Mouse (Mus musculus) embryonic facial prominence, embryonic 10.5 days (tissue): ENCODE results near the gene Poldip3. TPM values are rescaled to one million over a fixed set of nuclear protein-coding genes. Genes with fewer than 3 reads are reported as not detected.

Experiments used
- DNase-seq: peaks from one replicate; pipeline ENCODE4 v3.0.0-alpha.2; 2017; ENCODE audit warnings: low spot score
- H3K27ac ChIP-seq: fragments of 300-500 bp; sonication (generic); replicated peaks from 2 replicates; pipeline ENCODE4 v1.5.1; 2016; ENCODE audit warnings: mild to moderate bottlenecking
- H3K27me3 ChIP-seq: fragments of 300-500 bp; sonication (generic); replicated peaks from 2 replicates; pipeline ENCODE4 v1.6.1; 2016; ENCODE audit warnings: low read depth, mild to moderate bottlenecking; ENCODE audit not compliant: poor library complexity, severe bottlenecking
- H3K36me3 ChIP-seq: fragments of 300-500 bp; sonication (generic); replicated peaks from 2 replicates; pipeline ENCODE4 v1.6.1; 2016; ENCODE audit warnings: mild to moderate bottlenecking, moderate library complexity
- H3K4me1 ChIP-seq: fragments of 300-500 bp; sonication (generic); 2 replicates; pipeline ENCODE4 v1.6.1; 2016
- H3K4me3 ChIP-seq: fragments of 300-500 bp; sonication (generic); 2 replicates; pipeline ENCODE4 v1.5.1; 2016; ENCODE audit warnings: mild to moderate bottlenecking, moderate library complexity
- H3K9me3 ChIP-seq: fragments of 300-500 bp; sonication (generic); 2 replicates; pipeline ENCODE4 v1.6.1; 2016; ENCODE audit warnings: mild to moderate bottlenecking
- WGBS: fragments of 180-500 bp; shearing (Covaris S2); methylation state at CpG from one replicate; pipeline ENCODE4 v1.1.7; 2016; 5-methylcytosine and 5-hydroxymethylcytosine counted together
- polyA plus RNA-seq: library from polyadenylated mRNA; unstranded; fragments of >200 nt; fragmentation: Nextera tagmentation; extraction: Ambion mirVana; gene quantifications from 2 replicates; pipeline ENCODE4 v1.2.1, GENCODE M21; 2016

Poldip3 gene
- polyA plus RNA-seq, 1 experiment from 2014 or later = 182 TPM

DNA sequence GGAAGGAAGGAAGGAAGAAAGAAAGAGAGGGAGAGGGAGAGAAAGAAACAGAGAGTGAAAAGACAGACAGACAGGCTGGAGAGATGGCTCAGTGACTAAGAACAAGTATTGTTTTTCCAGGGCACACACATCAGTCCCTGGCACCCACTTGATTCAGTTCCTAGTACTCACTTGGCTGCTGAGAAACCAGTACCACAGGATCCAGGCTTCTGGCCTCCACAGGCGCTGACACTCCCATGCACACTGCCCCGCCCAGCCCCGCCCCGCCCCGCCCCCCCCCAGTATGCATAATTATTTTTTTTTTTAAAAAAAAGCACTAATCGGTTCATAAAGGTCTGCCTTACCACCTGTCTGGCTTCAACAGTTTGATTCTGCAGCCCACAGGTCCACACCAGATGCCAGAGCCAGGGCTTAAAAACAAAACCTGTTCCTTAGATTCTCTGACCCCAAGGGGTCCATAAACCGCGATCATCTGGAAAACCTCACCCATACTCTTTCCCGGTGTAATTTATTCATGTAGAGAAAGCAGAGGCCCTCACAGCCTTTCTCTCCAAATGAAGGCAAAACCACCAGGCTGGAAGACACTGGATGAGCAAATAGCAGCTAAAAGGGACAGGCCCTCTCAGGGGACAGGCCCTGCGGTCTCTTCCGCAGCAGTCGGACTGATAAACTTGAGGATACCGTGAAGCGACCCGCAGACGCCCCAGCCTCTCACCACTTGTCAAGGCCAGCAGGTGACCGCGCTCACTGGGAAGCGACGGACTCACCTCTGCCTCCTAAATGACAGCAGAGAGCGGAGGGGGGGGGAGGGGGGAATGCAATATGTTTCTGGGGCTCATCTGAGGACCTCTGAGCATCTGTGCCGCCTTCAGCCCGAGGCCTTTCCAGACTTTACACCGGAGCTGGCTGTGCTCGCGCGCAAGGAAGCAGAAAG is 60.4 kb downstream of the Poldip3 start:
- Histone ChIP-seq H3K27me3 (peaks cover 53% of the 10 kb centered on the region), H3K27ac (no peak overlapping the region), H3K4me1 (peaks cover 34% of the 10 kb centered on the region), H3K36me3 (no peaks in the 10 kb centered on the region), H3K4me3 (peak overlapping the region; percentile 43), H3K9me3 (no peaks in the 10 kb centered on the region)
- peak; percentile 22 for DNase-seq
- WGBS = 4% methylated on average over 27 of the region's 27 CpGs

DNA sequence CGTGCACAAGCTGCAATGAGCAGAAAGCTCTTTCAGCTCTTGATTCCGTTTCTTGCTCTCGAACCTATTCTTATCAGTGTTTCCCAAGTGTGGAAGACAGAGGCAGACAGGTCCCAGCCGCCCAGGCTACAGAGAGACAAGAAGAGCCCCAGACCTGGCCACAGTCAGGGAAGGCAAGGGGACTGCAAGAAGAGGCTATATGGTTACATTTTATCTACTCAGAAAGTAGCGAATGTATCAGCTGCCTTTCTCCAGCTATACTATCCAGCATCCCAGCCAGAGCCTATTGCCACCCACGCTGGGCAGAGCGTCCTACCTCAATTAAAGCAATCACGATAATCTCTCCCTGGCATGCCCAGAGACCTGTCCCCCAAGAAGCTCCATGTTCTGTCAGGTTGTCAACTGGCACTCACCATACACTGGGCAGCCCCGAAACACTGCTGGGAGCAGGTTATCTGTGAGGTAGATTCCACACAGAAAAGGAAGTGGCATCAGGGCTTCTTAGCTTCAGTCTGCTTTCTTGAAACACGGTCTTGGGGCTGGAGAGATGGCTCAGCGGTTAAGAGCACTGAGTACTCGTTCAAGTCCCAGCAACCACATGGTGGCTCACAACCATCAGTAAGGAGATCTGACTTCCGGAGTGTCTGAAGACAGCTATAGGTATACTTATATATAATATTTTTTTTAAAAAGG is 62.4 kb downstream of the Poldip3 start:
- DNase-seq = no peak
- 87% methylated on average over 13 of the region's 13 CpGs for WGBS
- Histone ChIP-seq H3K4me1 (peaks cover 43% of the 10 kb centered on the region), H3K27me3 (peaks cover 65% of the 10 kb centered on the region), H3K36me3 (no peaks in the 10 kb centered on the region), H3K4me3 (no peak overlapping the region), H3K27ac (no peak overlapping the region), H3K9me3 (no peaks in the 10 kb centered on the region)

DNA sequence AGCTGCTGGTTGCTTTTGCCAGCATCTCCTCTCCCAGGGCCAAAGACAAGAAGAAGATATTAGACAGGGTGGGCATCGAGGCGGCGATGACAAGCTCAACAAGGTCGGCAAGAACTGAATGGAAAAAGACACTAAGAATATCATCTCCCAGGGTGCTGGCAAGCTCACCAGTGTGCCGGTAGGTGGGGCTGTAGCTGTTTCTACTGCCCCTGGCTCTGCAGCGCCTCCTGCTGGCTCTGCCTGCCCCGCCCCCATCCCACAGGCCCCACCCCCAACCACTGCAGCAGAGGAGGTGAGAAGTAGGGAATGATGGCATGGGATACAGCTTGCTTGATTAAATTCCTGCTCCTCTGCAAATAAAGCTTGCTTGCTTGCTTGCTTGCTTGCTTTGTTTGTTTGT is 63.3 kb downstream of the Poldip3 start:
- Histone ChIP-seq H3K27me3 (peaks cover 63% of the 10 kb centered on the region), H3K27ac (no peak overlapping the region), H3K4me1 (peaks cover 49% of the 10 kb centered on the region), H3K9me3 (no peaks in the 10 kb centered on the region), H3K4me3 (no peak overlapping the region), H3K36me3 (no peaks in the 10 kb centered on the region)
- peak; percentile 64 for DNase-seq
- 36% methylated on average over 7 of the region's 7 CpGs for WGBS

DNA sequence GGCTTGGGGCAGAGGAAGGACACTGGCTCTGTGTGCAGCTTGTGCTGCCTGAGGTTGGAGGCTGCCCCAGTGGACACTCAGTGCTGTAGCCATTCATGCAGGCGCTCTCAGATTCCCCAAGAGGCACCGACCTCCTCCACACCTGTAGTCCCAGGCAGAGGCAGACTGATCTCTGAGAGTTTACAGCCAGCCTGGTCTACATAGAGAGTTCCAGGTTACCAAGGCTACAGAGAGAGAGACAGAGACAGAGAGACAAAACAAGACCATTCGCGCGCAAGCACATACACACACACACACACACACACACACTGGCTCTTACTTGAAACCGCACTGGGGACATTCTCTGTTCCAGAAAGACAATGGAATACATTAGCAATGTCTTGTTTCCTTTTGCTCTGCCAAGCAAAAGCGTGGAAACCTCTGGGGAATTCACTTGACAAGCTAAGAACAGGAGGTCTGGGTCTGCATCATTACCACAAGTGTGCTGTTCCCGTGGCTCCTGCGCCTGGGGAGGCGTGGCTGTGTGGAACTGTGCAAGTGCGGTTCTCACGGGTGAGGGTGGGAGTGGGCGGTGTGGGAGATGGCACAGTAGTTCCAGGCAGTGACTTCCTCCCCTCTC is 65.1 kb downstream of the Poldip3 start:
- Histone ChIP-seq H3K27ac (0 out of 2 replicates have a peak overlapping the region, but pooled peaks have one; percentile 40), H3K27me3 (peaks cover 45% of the 10 kb centered on the region), H3K9me3 (no peaks in the 10 kb centered on the region), H3K4me1 (peaks cover 38% of the 10 kb centered on the region), H3K4me3 (no peak overlapping the region), H3K36me3 (no peaks in the 10 kb centered on the region)
- WGBS = 67% methylated on average over 13 of the region's 13 CpGs
- DNase-seq = no peak

DNA sequence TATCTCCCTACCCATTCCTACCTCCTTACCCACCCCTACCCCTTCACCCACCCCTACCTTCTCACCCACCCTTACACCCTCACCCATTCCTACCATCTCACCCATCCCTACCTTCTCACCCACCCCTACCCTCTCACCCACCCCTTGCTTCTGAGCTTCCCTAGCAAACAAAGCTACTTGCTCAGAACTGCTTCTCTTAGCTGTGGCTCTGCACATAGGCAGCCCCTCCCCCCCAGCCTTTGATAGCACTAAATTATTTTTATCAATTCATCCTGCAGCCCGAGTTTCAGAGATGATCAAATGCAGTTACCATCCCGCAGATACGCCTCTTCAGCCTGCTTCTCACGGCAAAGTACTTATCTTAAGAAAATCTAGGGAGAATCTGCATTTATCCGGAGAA is 65.7 kb downstream of the Poldip3 start:
- H3K4me3 ChIP-seq = no peak overlapping the region
- no peak for DNase-seq
- H3K9me3 ChIP-seq = no peaks in the 10 kb centered on the region
- no peak overlapping the region for H3K27ac ChIP-seq
- peaks cover 32% of the 10 kb centered on the region for H3K4me1 ChIP-seq
- 75% methylated on average over 5 of the region's 5 CpGs for WGBS
- H3K36me3 ChIP-seq = no peaks in the 10 kb centered on the region
- H3K27me3 ChIP-seq = peaks cover 39% of the 10 kb centered on the region

Other genes with a start within 250 kb of the Poldip3 start
- 8.4 and 8.5 TPM in 2 replicates for gene Tcf20, start 161.5 kb downstream of the Poldip3 start, polyA plus RNA-seq
- 2.4 and 2.6 TPM in 2 replicates for gene Nfam1, start 116.1 kb downstream of the Poldip3 start, polyA plus RNA-seq
- 49.0 and 50.5 TPM in 2 replicates for gene Serhl, start 59.9 kb downstream of the Poldip3 start, polyA plus RNA-seq
- 87.2 and 90.4 TPM in 2 replicates for gene Rrp7a, start 26.6 kb downstream of the Poldip3 start, polyA plus RNA-seq
- gene Cyb5r3, start 23.2 kb upstream of the Poldip3 start, polyA plus RNA-seq = 194 and 204 TPM in 2 replicates
- gene A4galt, start 102.4 kb upstream of the Poldip3 start, polyA plus RNA-seq = 0.34 and 0.77 TPM in 2 replicates
- 27.2 and 29.1 TPM in 2 replicates for gene Arfgap3, start 200.9 kb upstream of the Poldip3 start, polyA plus RNA-seq